Mouse (Mus musculus): ENCODE results near the gene Olfr370.

DNA sequence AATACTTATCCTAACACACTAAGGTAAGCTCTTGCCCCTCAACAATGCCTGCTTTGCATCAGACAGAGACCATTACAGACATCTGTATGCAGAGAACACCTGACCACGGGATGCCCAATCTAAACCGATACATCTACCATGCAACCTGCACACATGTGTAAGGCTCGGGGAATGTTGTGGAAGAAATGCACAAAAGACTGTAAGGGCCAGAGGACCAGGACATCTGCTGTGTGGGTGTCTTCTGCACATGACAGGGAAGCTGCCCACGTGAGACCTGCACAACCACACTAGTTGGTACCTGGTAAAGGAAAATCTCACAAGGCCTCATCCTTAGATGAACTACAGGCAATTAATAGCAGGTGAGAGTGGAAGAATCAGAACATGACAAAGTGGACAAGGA, 27.7 kb downstream of the Olfr370 start:
- no peak for TF ChIP-seq CTCF (IDR thresholded peaks at IDR 0.05)
- TF ChIP-seq EP300 (IDR thresholded peaks at IDR 0.05) = no peak

All from lung, postnatal 0 days (tissue).